Mouse (Mus musculus) MEL (cell line): ENCODE measurements around the gene Ints14. TPM values are rescaled to one million over a fixed set of nuclear protein-coding genes. Genes with fewer than 3 reads are reported as not detected.

Experiments used
- DNase-seq: peaks from one replicate; pipeline ENCODE4 v3.0.0; 2011; ENCODE audit warnings: low read depth, low spot score
- H3K27ac ChIP-seq: 2 replicates; pipeline ENCODE4 v1.5.1; 2012; ENCODE audit warnings: low read depth, mild to moderate bottlenecking, control low read depth, low read length, moderate library complexity; ENCODE audit not compliant: control insufficient read depth
- H3K27me3 ChIP-seq, 2 experiments: fragments of 150-350 bp in 1 of 2; sonication (generic) in 1 of 2; 2 replicates each; pipeline ENCODE4 v1.6.1; 2012; ENCODE audit warnings: low read length in 2 of 2, mild to moderate bottlenecking in 2 of 2, improper control_type of control experiment in 1 of 2, moderate library complexity in 1 of 2; ENCODE audit not compliant: insufficient read depth in 2 of 2, control insufficient read depth in 1 of 2
- H3K36me3 ChIP-seq, 2 experiments: 2 replicates each; pipeline ENCODE4 v1.6.1; 2012 to 2014; ENCODE audit warnings: low read length in 2 of 2, improper control_type of control experiment in 1 of 2, inconsistent platforms in 1 of 2, mild to moderate bottlenecking in 1 of 2; ENCODE audit not compliant: insufficient read depth in 2 of 2, control insufficient read depth in 1 of 2
- H3K4me1 ChIP-seq, 2 experiments: fragments of 150-350 bp in 1 of 2; sonication (generic) in 1 of 2; 2 replicates each; pipeline ENCODE4 v1.6.1; 2012; ENCODE audit warnings: low read length in 2 of 2, improper control_type of control experiment in 1 of 2, mild to moderate bottlenecking in 1 of 2; ENCODE audit not compliant: insufficient read depth in 2 of 2, control insufficient read depth in 1 of 2
- H3K4me3 ChIP-seq, 2 experiments: fragments of 150-350 bp in 1 of 2; sonication (generic) in 1 of 2; 2 replicates each; pipeline ENCODE4 v1.5.1; 2012; ENCODE audit warnings: low read depth in 2 of 2, low read length in 2 of 2, mild to moderate bottlenecking in 2 of 2, moderate library complexity in 2 of 2, control low read depth in 1 of 2, improper control_type of control experiment in 1 of 2; ENCODE audit not compliant: control insufficient read depth in 1 of 2, insufficient read depth in 1 of 2
- H3K79me2 ChIP-seq: 2 replicates; pipeline ENCODE4 v1.6.1; 2012; ENCODE audit warnings: mild to moderate bottlenecking, low read length, moderate library complexity; ENCODE audit not compliant: control insufficient read depth, poor library complexity, insufficient read depth
- H3K9ac ChIP-seq: 2 replicates; pipeline ENCODE4 v1.6.1; 2012; ENCODE audit warnings: low read depth, mild to moderate bottlenecking, control low read depth, low read length, moderate library complexity; ENCODE audit not compliant: control insufficient read depth, poor library complexity, severe bottlenecking
- H3K9me3 ChIP-seq: fragments of 150-350 bp; sonication (generic); replicated peaks from 2 replicates; pipeline ENCODE4 v1.6.1; 2012; ENCODE audit warnings: mild to moderate bottlenecking, low read length, improper control_type of control experiment, moderate library complexity; ENCODE audit not compliant: insufficient read depth
- BHLHE40 ChIP-seq: IDR thresholded peaks from 2 replicates; pipeline ENCODE4 v1.6.1; 2012; ENCODE audit warnings: low read depth, mild to moderate bottlenecking, inconsistent platforms, low read length, improper control_type of control experiment, borderline replicate concordance
- E2F4 ChIP-seq: IDR thresholded peaks from 2 replicates; pipeline ENCODE4 v1.6.1; 2011; ENCODE audit warnings: low read depth, low read length, improper control_type of control experiment, borderline replicate concordance
- HCFC1 ChIP-seq: IDR thresholded peaks from 2 replicates; pipeline ENCODE4 v1.6.1; 2012; ENCODE audit warnings: low read depth, mild to moderate bottlenecking, inconsistent platforms, low read length, improper control_type of control experiment, moderate library complexity
- JUND ChIP-seq: IDR thresholded peaks from 2 replicates; pipeline ENCODE4 v1.6.1; 2011; ENCODE audit warnings: low read depth, mild to moderate bottlenecking, improper control_type of control experiment, low read length
- MAFK ChIP-seq: IDR thresholded peaks from 2 replicates; pipeline ENCODE4 v1.6.1; 2011; ENCODE audit warnings: low read depth, mild to moderate bottlenecking, low read length, improper control_type of control experiment, borderline replicate concordance
- MAX ChIP-seq: IDR thresholded peaks from 2 replicates; pipeline ENCODE4 v1.6.1; 2011; ENCODE audit warnings: low read length, improper control_type of control experiment
- MAZ ChIP-seq: IDR thresholded peaks from 2 replicates; pipeline ENCODE4 v1.6.1; 2012; ENCODE audit warnings: low read depth, mild to moderate bottlenecking, inconsistent platforms, low read length, improper control_type of control experiment
- MEF2A ChIP-seq: IDR thresholded peaks from 2 replicates; pipeline ENCODE4 v1.6.1; 2014; ENCODE audit warnings: low read depth, mild to moderate bottlenecking, inconsistent platforms, low read length, improper control_type of control experiment; ENCODE audit not compliant: poor library complexity, insufficient replicate concordance, severe bottlenecking; ENCODE audit errors: extremely low read depth
- MYB ChIP-seq: IDR thresholded peaks from 2 replicates; pipeline ENCODE4 v1.6.1; 2011; ENCODE audit warnings: mild to moderate bottlenecking, low read depth, low read length, improper control_type of control experiment
- MYC ChIP-seq: IDR thresholded peaks from 2 replicates; pipeline ENCODE4 v1.6.1; 2011; ENCODE audit warnings: low read depth, mild to moderate bottlenecking, low read length, improper control_type of control experiment, moderate library complexity
- POLR2A ChIP-seq, 2 experiments: IDR thresholded peaks; 2 replicates each; pipeline ENCODE4 v1.6.1; 2011 to 2012; ENCODE audit warnings: low read length in 2 of 2, mild to moderate bottlenecking in 2 of 2, control low read depth in 1 of 2, improper control_type of control experiment in 1 of 2, low read depth in 1 of 2, moderate library complexity in 1 of 2; ENCODE audit not compliant: control insufficient read depth in 1 of 2, insufficient read depth in 1 of 2, poor library complexity in 1 of 2
- POLR2AphosphoS2 ChIP-seq: IDR thresholded peaks from 2 replicates; pipeline ENCODE4 v1.6.1; 2011; ENCODE audit warnings: low read length, improper control_type of control experiment
- POLR2AphosphoS5 ChIP-seq: IDR thresholded peaks from 2 replicates; pipeline ENCODE4 v1.6.1; 2012; ENCODE audit warnings: low read depth, borderline replicate concordance, mild to moderate bottlenecking, inconsistent platforms, low read length, moderate library complexity, mixed read lengths
- RAD21 ChIP-seq: IDR thresholded peaks from 2 replicates; pipeline ENCODE4 v1.6.1; 2011; ENCODE audit warnings: mild to moderate bottlenecking, low read depth, low read length, improper control_type of control experiment
- RCOR1 ChIP-seq: IDR thresholded peaks from 2 replicates; pipeline ENCODE4 v1.6.1; 2012; ENCODE audit warnings: low read depth, mild to moderate bottlenecking, inconsistent platforms, low read length, improper control_type of control experiment
- TAL1 ChIP-seq: IDR thresholded peaks from 2 replicates; pipeline ENCODE4 v1.6.1; 2012; ENCODE audit warnings: mild to moderate bottlenecking, inconsistent platforms, low read length, moderate library complexity, mixed read lengths
- TBP ChIP-seq: IDR thresholded peaks from 2 replicates; pipeline ENCODE4 v1.8.0; 2011; ENCODE audit warnings: low read depth, low read length, improper control_type of control experiment
- TCF12 ChIP-seq: IDR thresholded peaks from 2 replicates; pipeline ENCODE4 v1.6.1; 2014; ENCODE audit warnings: low read depth, mild to moderate bottlenecking, inconsistent platforms, low read length, improper control_type of control experiment, moderate library complexity
- UBTF ChIP-seq: IDR thresholded peaks from 2 replicates; pipeline ENCODE4 v1.6.1; 2012; ENCODE audit warnings: low read depth, mild to moderate bottlenecking, inconsistent platforms, low read length, improper control_type of control experiment, moderate library complexity, borderline replicate concordance; ENCODE audit not compliant: insufficient read depth
- USF2 ChIP-seq, 2 experiments: IDR thresholded peaks; 2 replicates each; pipeline ENCODE4 v1.6.1; 2011 to 2012; ENCODE audit warnings: improper control_type of control experiment in 2 of 2, low read length in 2 of 2, borderline replicate concordance in 1 of 2, inconsistent platforms in 1 of 2, low read depth in 1 of 2, mild to moderate bottlenecking in 1 of 2; ENCODE audit not compliant: insufficient read depth in 1 of 2
- ZC3H11A ChIP-seq: IDR thresholded peaks from 2 replicates; pipeline ENCODE4 v1.6.1; 2012; ENCODE audit warnings: low read depth, mild to moderate bottlenecking, inconsistent platforms, low read length, improper control_type of control experiment
- polyA plus RNA-seq, 2 experiments: library from polyadenylated mRNA; stranded (reverse) in 1 of 2; unstranded in 1 of 2; fragments of >175 nt in 1 of 2; fragments of >200 nt in 1 of 2; gene quantifications; 2 replicates each; pipeline versions ENCODE4 v1.2.1 to v1.2.4; 2012; ENCODE audit warnings: low replicate concordance in 2 of 2, low read depth in 1 of 2; ENCODE audit not compliant: insufficient read length in 2 of 2, insufficient read depth in 1 of 2, missing spikeins in 1 of 2
- total RNA-seq: library from RNA; depleted of rRNA; stranded (reverse); fragments of 300-350 nt; gene quantifications from 2 replicates; pipeline ENCODE4 v1.2.3, GENCODE M21; 2012

Ints14 gene
- total and polyA plus RNA-seq, 3 experiments = 37.9 to 54.1 TPM; not detected in 1

DNA sequence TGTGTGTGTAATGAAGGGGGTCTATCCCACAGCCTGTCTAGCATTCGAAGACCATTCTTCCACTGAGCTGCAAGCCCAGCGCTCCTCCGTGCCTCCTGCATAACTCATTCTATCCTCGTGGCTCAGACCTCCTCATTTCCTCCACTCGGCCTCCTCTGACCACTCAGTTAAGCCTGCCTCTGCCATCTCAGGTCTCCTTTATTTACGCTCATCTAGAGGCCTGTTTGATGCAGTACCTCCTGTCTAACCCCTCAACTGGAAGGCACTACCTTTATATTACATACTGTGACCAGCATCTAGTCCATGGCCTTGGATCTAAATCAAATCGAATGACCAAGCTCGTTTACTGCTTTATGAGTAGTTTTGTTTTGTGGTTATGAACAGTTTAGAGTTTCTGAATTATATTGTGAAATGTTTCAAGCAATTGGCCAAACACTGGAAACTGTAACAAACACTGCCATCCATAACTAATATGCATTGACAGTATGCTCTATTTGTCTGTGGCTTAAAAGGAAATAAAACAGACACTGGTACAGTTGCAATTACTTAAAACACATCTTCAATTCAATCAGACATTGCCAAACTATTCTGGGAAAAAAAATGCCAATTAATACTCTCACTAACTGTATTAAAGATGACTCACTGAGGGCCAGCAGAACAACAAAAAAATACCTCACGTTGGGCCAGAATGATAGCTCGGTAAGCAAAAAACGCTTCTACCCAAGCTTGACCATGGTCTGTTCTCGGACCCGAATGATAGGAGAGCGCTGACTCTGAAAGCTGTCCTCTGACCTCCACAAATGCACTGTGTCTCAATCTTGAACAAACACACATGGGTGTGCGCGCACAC, 56.5 kb downstream of the Ints14 start:
- peaks cover 0 to 45% of the 10 kb centered on the region in 2 experiments; a peak in 2 of 4 replicates for H3K36me3 ChIP-seq
- peaks cover 22 to 38% of the 10 kb centered on the region in 2 experiments for H3K4me1 ChIP-seq
- H3K9ac ChIP-seq = no peak overlapping the region
- no peak for DNase-seq
- no peaks in the 10 kb centered on the region for H3K27me3 ChIP-seq
- H3K79me2 ChIP-seq = peaks cover 59% of the 10 kb centered on the region
- H3K4me3 ChIP-seq = no peak overlapping the region
- H3K9me3 ChIP-seq = no peaks in the 10 kb centered on the region
- H3K27ac ChIP-seq = no peak overlapping the region
- no peak for TF ChIP-seq RCOR1
- TF ChIP-seq MYB = no peak
- no peak for TF ChIP-seq JUND
- no peak for TF ChIP-seq HCFC1
- no peak for TF ChIP-seq POLR2AphosphoS5
- TF ChIP-seq UBTF = no peak
- TF ChIP-seq RAD21 = no peak
- TF ChIP-seq MAX = no peak
- TF ChIP-seq BHLHE40 = no peak

DNA sequence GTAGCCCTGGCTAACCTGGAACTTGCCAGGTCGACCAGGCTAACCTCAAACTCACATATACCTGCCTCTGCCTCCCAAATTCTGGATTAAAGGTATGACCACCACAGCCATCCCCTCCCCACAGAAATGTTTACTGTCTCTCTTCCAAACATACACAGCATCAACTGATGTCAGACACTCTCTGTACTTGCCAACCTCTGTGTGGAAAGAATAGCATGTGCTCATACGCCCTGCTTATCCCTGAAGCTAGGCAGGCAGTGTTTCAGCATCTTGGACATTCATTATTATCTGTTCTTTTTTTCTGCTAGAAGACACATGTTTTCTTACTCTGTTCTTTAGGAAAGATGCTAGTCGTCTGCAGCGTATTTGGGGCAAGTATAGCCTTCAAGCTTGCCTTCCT, 57.2 kb downstream of the Ints14 start:
- Histone ChIP-seq H3K27me3 (no peaks in the 10 kb centered on the region), H3K4me1 (peaks cover 26 to 43% of the 10 kb centered on the region in 2 experiments), H3K27ac (peak overlapping the region; percentile 12; the same call in 1 of the 2 replicates), H3K79me2 (peaks cover 58% of the 10 kb centered on the region), H3K36me3 (peaks cover 0 to 52% of the 10 kb centered on the region in 2 experiments; a peak in 2 of 4 replicates), H3K9ac (no peak overlapping the region), H3K4me3 (no peak overlapping the region), H3K9me3 (no peaks in the 10 kb centered on the region)
- DNase-seq = no peak
- TF ChIP-seq MYC = no peak
- TF ChIP-seq USF2 (IDR thresholded peaks at IDR 0.05; ENCODE audit: borderline replicate concordance in 1 of 2, insufficient read depth in 1 of 2, low read depth in 1 of 2, low read length in 2 of 2) = no peak
- TF ChIP-seq MEF2A = no peak
- no peak for TF ChIP-seq ZC3H11A
- TF ChIP-seq BHLHE40 = no peak
- no peak for TF ChIP-seq MYB
- TF ChIP-seq POLR2AphosphoS2 = no peak
- no peak for TF ChIP-seq RAD21
- no peak for TF ChIP-seq E2F4
- TF ChIP-seq MAZ = no peak
- no peak for TF ChIP-seq TCF12
- no peak for TF ChIP-seq TAL1
- no peak for TF ChIP-seq POLR2A (IDR thresholded peaks at IDR 0.05; ENCODE audit: control insufficient read depth in 1 of 2, insufficient read depth in 1 of 2, low read depth in 1 of 2, low read length in 2 of 2, poor library complexity in 1 of 2)
- no peak for TF ChIP-seq UBTF
- TF ChIP-seq MAX = no peak
- TF ChIP-seq MAFK = no peak
- no peak for TF ChIP-seq TBP
- no peak for TF ChIP-seq HCFC1
